Mouse (Mus musculus) heart, postnatal 36 days (tissue): ENCODE data around the gene Surf4. TPM values are rescaled to one million over a fixed set of nuclear protein-coding genes. Genes with fewer than 3 reads are reported as not detected.

Source experiments
- DNase-seq, 2 experiments: peaks; one replicate each; pipeline ENCODE4 v3.0.0; 2021 to 2022
- intact Hi-C: fragments of 180-260 bp; cut with DNase I; formaldehyde crosslinking; loops from one replicate; pipeline ENCODE4 v1.15.1; 2025
- total RNA-seq, 2 experiments: library from RNA; stranded (reverse); gene quantifications; 2 replicates each; pipeline ENCODE4 v1.2.3; 2021

Surf4 gene
- 10 to 100 TPM; 81.1 to 84.3 TPM for total RNA-seq

DNA sequence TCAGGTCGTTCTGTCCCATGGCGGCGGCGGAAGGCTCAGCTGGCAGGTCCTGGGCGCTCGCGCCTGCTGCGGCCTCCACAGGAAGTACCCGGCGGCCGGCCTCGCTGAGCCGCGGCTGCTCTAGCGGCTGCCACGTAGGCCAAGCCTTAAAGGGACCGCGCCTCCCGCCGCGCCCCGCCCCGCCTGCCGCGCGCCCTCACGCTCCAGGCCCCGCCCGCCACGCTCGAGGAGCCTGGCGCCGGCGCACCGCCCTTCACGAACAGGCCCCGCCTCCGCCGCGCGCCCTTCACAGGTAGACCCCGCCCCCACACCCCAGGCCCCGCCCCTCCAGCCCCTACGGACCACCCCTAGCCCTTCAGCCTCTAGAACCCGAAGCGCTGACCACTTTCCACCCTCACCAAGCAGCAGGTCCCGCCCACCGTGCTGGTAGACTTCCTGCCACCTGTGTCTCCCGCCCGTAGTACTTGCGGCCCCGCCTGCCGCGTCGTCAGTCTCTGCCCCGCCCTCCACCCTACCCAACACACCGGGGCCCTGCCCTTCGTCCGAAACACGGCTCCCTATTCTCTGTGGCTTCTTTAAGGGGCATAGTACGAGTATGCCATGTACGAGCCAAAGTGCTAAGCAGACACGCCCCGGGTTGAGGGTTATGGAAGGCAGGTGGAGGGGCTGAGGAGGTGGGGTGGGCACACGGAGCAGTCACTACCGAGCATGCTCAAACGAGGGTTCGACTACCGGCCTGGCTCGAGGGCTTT is at the start of gene Surf4, which contains the start of gene Stkld1:
Gene Surf4, minus strand, starts transcription at position 625 of the 752 bp plus-strand sequence.
Gene Stkld1, plus strand, starts transcription at position 744 of the 752 bp plus-strand sequence.
- DNase-seq = peak; percentile 91 to 92
- intact Hi-C loops = loop anchor here (2.0 to 10.0 kb wide), 4 partner anchors 17 to 301 kb away; partner anchors contain the start of genes Surf1 and Surf2

- no peak for DNase-seq
- intact Hi-C loops = no loop called here
Observed at GRCm38 (mm10) chr2:26980361-26980760, 46.6 kb upstream of the Surf4 start.

DNA sequence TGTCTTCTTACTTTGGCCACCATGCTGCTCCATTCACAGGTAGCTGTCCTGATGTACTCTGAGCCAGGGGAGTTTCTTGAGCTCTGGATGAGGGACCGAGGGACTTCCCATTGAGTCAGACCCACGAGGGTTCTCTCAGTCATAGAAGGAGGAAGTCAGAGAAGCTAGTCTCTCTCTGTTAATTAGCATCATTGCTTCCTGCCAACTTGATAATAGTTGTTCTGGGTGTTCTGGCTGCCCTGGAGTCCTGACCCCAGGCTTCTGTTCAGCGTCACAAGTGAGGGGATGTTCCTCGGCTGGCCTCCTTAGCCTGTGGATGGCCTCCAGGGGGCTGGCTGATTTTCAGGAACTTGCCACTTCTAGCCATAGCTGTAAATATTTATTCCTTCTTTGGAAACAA is 40.2 kb upstream of the Surf4 start:
- DNase-seq = no peak
- intact Hi-C loops = no loop called here

DNA sequence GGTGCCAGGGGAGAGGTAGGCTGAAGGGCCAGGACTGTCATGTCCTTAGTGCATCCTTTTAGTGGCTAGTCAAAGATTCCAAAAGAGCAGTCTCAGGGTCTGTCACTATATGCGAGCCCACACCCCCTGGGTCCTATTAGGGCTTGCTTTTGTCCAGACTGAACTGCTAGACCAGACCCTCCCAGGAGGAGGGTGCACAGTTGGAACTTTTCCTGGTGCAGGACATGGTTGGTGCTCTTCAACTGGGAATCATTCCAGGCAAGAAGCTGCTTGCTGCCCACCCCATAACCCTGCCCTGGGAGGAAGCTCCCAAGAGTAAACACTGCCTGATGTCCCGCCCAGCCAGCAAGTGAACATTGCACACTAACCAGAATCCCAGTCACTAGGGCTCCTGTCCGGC is 39.4 kb upstream of the Surf4 start, which contains the start of gene Adamts13:
Gene Adamts13, plus strand, starts transcription at position 301 of the 400 bp plus-strand sequence.
- DNase-seq = no peak
- intact Hi-C loops = no loop called here

DNA sequence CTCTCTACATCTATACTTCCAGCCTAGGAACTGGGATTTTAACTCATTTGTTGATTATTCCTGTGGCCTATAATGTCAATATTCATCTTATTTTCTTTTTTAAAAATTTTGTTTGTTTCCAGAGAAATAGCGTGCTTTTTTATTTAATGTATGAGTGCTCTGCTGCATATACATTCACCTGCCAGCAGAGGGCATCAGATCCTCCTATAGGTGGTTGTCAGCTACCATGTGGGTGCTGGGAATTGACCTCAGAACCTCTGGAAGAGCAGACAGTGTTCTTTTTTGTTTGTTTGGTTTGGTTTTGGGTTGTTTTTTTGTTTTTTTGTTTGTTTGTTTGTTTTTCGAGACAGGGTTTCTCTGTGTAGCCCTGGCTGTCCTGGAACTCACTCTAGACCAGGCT is 33.5 kb upstream of the Surf4 start:
- intact Hi-C loops = loop anchor here (5.0 kb wide), 1 partner anchor 40 kb away; the partner anchor contains the start of gene Cacfd1
- no peak for DNase-seq

GRCm38 (mm10) chr2:26964724-26965370 is 31.1 kb upstream of the Surf4 start:
- intact Hi-C loops = loop anchor here (2.0 to 5.0 kb wide), 2 partner anchors 42 to 62 kb away; partner anchors contain the start of genes Cacfd1 and Surf6

GRCm38 (mm10) chr2:26963923-26964723 is 30.4 kb upstream of the Surf4 start, which contains the start of gene Rexo4:
TSS of gene Rexo4 (minus strand) at chr2:26964386.
- peak; percentile 92 to 97 for DNase-seq
- intact Hi-C loops = loop anchor here (2.0 kb wide), 2 partner anchors 29 to 61 kb away; partner anchors contain the start of genes Stkld1 and Surf6

More at GRCm38 (mm10) chr2:26964724-26965370, 31.1 kb upstream of the Surf4 start:
- no peak for DNase-seq

DNA sequence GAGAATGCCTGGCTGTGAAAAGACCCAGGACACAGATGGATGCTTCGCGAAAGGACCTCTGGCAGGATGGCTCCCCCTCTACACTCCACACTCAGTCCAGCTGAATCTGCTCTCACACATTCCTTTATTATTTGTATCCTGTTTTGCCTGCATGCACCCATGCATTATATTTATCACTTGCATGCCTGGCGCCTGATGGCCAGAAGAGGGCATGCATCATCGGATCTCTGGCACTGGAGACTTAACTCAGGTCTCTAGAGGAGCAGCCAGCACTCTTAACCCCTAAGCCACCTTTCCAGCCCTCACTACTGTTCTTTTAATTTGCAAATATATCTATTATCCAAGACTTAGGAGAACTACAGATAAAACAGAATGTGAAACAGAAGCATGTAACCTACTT is 27.0 kb upstream of the Surf4 start:
- no peak for DNase-seq
- intact Hi-C loops = no loop called here

DNA sequence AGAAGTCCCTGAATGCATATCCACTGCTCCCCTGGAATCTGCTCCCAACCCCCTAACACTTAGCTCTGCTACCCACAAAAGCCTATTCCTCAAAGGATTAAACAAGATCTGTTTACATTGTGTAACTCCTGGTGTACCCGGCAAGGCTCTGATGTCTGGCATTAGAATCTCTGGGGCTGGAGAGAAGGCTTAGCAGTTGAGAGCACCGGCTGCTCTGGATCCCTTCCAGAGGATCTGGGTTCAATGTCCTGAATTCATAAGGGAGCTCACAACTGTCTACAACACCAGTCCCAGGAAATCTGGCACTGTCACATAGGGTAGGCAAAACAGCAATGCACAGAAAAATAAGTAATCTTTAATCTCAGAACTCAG is 23.7 kb upstream of the Surf4 start:
- intact Hi-C loops = no loop called here
- no peak for DNase-seq

DNA sequence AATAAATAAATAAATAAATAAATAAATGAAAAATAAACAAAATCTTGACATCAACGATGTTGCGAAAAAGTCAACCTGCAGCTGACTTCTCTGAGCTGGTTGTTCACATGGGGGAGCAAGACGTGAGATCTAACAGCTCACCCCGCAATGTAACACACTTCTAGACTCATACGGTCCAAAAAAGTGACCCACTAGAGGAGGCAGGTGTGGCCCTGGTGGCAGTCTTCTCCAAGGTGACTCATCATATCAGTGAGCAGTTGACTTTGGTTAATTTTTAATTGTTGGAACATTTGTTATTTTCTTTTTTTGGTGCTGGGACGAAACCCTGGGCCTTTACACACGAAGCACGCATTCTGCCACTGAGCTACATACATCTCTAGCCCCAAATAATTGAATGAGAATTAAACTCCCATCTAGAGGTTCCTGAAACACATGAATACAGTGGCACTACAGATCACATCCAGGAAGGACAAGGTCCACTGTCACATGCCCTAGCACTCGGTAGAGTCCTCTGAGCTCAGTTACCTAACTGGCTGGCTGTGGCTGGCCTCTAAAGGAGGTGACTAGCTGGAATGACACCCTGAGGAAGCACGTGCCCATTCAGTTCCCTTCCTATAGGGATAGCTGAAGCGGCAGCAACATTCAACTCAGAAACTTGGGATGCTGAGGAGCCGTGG is 23.2 kb upstream of the Surf4 start:
- intact Hi-C loops = no loop called here

DNA sequence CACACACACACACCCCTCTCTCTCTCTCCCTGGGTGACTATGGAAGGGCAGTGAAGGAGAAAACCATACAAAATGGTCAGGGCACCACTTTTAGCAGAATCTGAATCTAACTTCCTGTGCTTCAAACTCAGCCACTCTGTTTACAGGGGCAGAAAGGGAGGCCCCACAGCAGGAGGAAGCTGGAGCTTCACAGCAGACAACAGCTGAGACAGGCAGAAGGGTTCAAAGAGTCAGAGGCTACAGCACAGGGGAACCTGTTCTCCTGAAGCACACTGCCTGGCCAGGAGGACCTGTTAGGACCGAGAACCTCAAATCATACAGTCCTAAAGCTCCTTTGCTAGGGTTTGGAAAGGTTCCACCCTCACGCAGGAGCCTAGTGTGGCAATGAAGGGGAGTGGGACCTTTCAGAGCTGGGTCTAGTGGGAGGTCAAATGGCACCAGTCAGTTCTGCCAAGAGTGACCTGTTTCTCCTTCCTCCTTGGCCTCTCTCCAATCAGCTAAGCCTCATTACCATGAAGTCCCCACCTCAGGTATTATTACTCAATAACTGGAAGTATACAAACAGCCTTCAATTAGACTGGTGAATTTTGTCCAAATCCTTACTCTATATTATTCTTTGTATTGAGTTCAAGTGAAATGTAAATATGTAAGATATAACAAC is 21.1 kb upstream of the Surf4 start:
- intact Hi-C loops = no loop called here
- no peak for DNase-seq

More for the DNA sequence above, 23.2 kb upstream of the Surf4 start:
- no peak for DNase-seq

- no peak for DNase-seq
- intact Hi-C loops = no loop called here
Observed at GRCm38 (mm10) chr2:26952866-26953265, 19.1 kb upstream of the Surf4 start.

- intact Hi-C loops = no loop called here
- DNase-seq = no peak
Observed at GRCm38 (mm10) chr2:26952193-26952592, 18.5 kb upstream of the Surf4 start.

DNA sequence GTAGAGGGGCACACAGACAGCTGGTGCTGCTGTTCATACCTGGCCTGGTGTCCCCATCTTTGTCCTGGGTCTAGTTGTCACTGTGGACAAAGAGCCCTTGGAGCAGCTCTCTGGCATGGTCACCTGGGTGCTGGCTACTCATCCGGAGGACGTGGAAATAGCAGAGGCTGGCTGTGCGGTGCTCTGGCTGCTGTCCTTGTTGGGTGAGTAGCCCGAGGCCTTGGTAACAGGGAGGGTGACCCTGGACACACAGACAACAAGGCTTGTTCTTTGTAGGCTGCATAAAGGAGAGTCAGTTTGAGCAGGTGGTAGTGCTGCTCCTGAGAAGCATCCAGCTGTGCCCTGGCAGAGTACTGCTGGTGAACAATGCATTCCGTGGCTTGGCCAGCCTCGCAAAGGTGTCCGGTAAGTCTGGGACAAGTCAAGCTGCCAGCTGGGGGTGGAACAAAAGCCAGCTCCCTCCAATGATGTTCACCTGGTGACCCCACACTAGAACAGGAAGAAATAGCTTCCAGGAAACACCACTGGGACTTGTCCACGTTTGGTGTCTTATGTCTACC is 17.7 kb upstream of the Surf4 start:
- intact Hi-C loops = no loop called here
- no peak for DNase-seq

GRCm38 (mm10) chr2:26950411-26950810 is 16.7 kb upstream of the Surf4 start:
- no peak for DNase-seq
- intact Hi-C loops = no loop called here

- intact Hi-C loops = no loop called here
- no peak for DNase-seq
Observed at GRCm38 (mm10) chr2:26943253-26943652, 9.5 kb upstream of the Surf4 start.

GRCm38 (mm10) chr2:26941539-26941938 is 7.8 kb upstream of the Surf4 start:
- DNase-seq = no peak
- intact Hi-C loops = no loop called here

DNA sequence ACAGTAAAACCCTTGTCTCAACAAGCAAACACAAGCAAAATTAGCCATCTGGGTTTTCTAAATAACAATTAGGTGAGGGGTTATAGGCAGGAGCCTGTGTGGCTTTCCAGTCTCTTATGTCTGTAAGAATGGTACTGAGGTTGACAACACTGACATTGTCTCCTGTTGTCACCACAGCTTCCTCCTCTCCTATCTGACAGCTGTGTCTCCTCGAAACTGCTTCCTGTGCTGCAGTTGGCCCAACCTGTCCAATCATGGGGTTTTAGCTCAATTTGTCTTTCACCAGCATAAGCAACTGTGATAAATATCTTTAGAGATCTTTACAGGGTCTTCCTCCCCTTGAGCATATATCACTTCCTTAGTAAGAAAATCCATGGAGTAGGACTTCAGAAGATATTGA is 2.7 kb upstream of the Surf4 start:
- intact Hi-C loops = loop anchor here (10.0 kb wide), 1 partner anchor 298 kb away; no protein-coding TSS in a partner anchor

GRCm38 (mm10) chr2:26935286-26935685 is 1.6 kb upstream of the Surf4 start:
- no peak for DNase-seq
- intact Hi-C loops = loop anchor here (2.0 to 10.0 kb wide), 2 partner anchors 28 to 300 kb away; no protein-coding TSS in a partner anchor

More for the DNA sequence above, 2.7 kb upstream of the Surf4 start:
- DNase-seq = no peak
